Mouse (Mus musculus): ENCODE data around the gene D5Ertd579e. TPM values are rescaled to one million over a fixed set of nuclear protein-coding genes. Genes with fewer than 3 reads are reported as not detected.
A peak's percentile ranks its signal among the peaks of the same experiment; 100 is the strongest.

D5Ertd579e gene
- polyA plus RNA-seq, 1 experiment from 2014 or later: 33.3 TPM

GRCm38 (mm10) chr5:36620409-36621057, 75.3 kb downstream of the D5Ertd579e start:
- 93% methylated on average over 8 of the region's 8 CpGs for WGBS
- peaks cover 7% of the 10 kb centered on the region; the same call in 1 of the 2 replicates for H3K4me1 ChIP-seq (replicated peaks)
- no peak overlapping the region for H3K4me2 ChIP-seq
- no peak overlapping the region for H3K27ac ChIP-seq (replicated peaks)
- H3K9ac ChIP-seq: 0 out of 2 replicates have a peak overlapping the region, but pooled peaks have one; percentile 4
- no peak overlapping the region for H3K4me3 ChIP-seq
- no peaks in the 10 kb centered on the region for H3K9me3 ChIP-seq
- no peaks in the 10 kb centered on the region for H3K27me3 ChIP-seq
- H3K36me3 ChIP-seq: peaks cover 26% of the 10 kb centered on the region
- ATAC-seq (ENCODE audit: low FRiP score, low read depth): no peak

GRCm38 (mm10) chr5:36618890-36619289, 76.9 kb downstream of the D5Ertd579e start:
- Histone ChIP-seq H3K4me1 (replicated peaks) (peaks cover 7% of the 10 kb centered on the region; the same call in 1 of the 2 replicates), H3K27ac (replicated peaks) (no peak overlapping the region), H3K36me3 (peaks cover 42% of the 10 kb centered on the region), H3K4me2 (no peak overlapping the region), H3K4me3 (no peak overlapping the region), H3K27me3 (no peaks in the 10 kb centered on the region), H3K9me3 (no peaks in the 10 kb centered on the region), H3K9ac (no peak overlapping the region)
- no peak for ATAC-seq (ENCODE audit: low FRiP score, low read depth)
- 83% methylated on average over 5 of the region's 5 CpGs for WGBS

GRCm38 (mm10) chr5:36618356-36618755, 77.5 kb downstream of the D5Ertd579e start:
- no peak for ATAC-seq (ENCODE audit: low FRiP score, low read depth)
- H3K27ac ChIP-seq (replicated peaks): no peak overlapping the region
- peaks cover 7% of the 10 kb centered on the region; the same call in 1 of the 2 replicates for H3K4me1 ChIP-seq (replicated peaks)
- 82% methylated on average over 4 of the region's 4 CpGs for WGBS
- H3K9ac ChIP-seq: no peak overlapping the region
- H3K4me2 ChIP-seq: no peak overlapping the region
- H3K36me3 ChIP-seq: peaks cover 46% of the 10 kb centered on the region
- no peak overlapping the region for H3K4me3 ChIP-seq
- H3K27me3 ChIP-seq: no peaks in the 10 kb centered on the region
- H3K9me3 ChIP-seq: no peaks in the 10 kb centered on the region

- H3K27me3 ChIP-seq: no peaks in the 10 kb centered on the region
- no peak for ATAC-seq (ENCODE audit: low FRiP score, low read depth)
- no peak overlapping the region for H3K4me2 ChIP-seq
- no peaks in the 10 kb centered on the region for H3K4me1 ChIP-seq (replicated peaks)
- no peak overlapping the region for H3K4me3 ChIP-seq
- WGBS: 85% methylated on average over 4 of the region's 4 CpGs
- no peaks in the 10 kb centered on the region for H3K9me3 ChIP-seq
- H3K9ac ChIP-seq: no peak overlapping the region
- no peak overlapping the region for H3K27ac ChIP-seq (replicated peaks)
- H3K36me3 ChIP-seq: peaks cover 59% of the 10 kb centered on the region
Observed at GRCm38 (mm10) chr5:36614124-36614523, 81.7 kb downstream of the D5Ertd579e start.

GRCm38 (mm10) chr5:36608939-36609499, 86.8 kb downstream of the D5Ertd579e start:
- WGBS: 93% methylated on average over 2 of the region's 2 CpGs
- Histone ChIP-seq H3K27me3 (no peaks in the 10 kb centered on the region), H3K36me3 (peaks cover 31% of the 10 kb centered on the region), H3K9me3 (no peaks in the 10 kb centered on the region), H3K9ac (no peak overlapping the region), H3K4me2 (no peak overlapping the region), H3K4me1 (replicated peaks) (no peaks in the 10 kb centered on the region), H3K27ac (replicated peaks) (no peak overlapping the region), H3K4me3 (no peak overlapping the region)
- no peak for ATAC-seq (ENCODE audit: low FRiP score, low read depth)

GRCm38 (mm10) chr5:36603031-36603430, 92.8 kb downstream of the D5Ertd579e start:
- Histone ChIP-seq H3K4me2 (no peak overlapping the region), H3K36me3 (peaks cover 58% of the 10 kb centered on the region), H3K4me1 (replicated peaks) (no peaks in the 10 kb centered on the region), H3K27me3 (no peaks in the 10 kb centered on the region), H3K9ac (no peak overlapping the region), H3K27ac (replicated peaks) (no peak overlapping the region), H3K4me3 (no peak overlapping the region), H3K9me3 (no peaks in the 10 kb centered on the region)
- WGBS: 86% methylated on average over 5 of the region's 5 CpGs
- peak; percentile 80 for ATAC-seq (ENCODE audit: low FRiP score, low read depth)

GRCm38 (mm10) chr5:36602028-36602427, 93.8 kb downstream of the D5Ertd579e start:
- H3K9me3 ChIP-seq: no peaks in the 10 kb centered on the region
- no peaks in the 10 kb centered on the region for H3K4me1 ChIP-seq (replicated peaks)
- H3K9ac ChIP-seq: no peak overlapping the region
- H3K4me2 ChIP-seq: no peak overlapping the region
- WGBS: 90% methylated on average over 9 of the region's 9 CpGs
- ATAC-seq (ENCODE audit: low FRiP score, low read depth): no peak
- peaks cover 51% of the 10 kb centered on the region for H3K36me3 ChIP-seq
- H3K27me3 ChIP-seq: no peaks in the 10 kb centered on the region
- H3K27ac ChIP-seq (replicated peaks): no peak overlapping the region
- H3K4me3 ChIP-seq: no peak overlapping the region

GRCm38 (mm10) chr5:36601492-36601891, 94.3 kb downstream of the D5Ertd579e start:
- peaks cover 51% of the 10 kb centered on the region for H3K36me3 ChIP-seq
- no peak overlapping the region for H3K9ac ChIP-seq
- 96% methylated on average over 7 of the region's 7 CpGs for WGBS
- no peak overlapping the region for H3K4me2 ChIP-seq
- H3K27ac ChIP-seq (replicated peaks): no peak overlapping the region
- no peak overlapping the region for H3K4me3 ChIP-seq
- H3K27me3 ChIP-seq: no peaks in the 10 kb centered on the region
- H3K9me3 ChIP-seq: no peaks in the 10 kb centered on the region
- H3K4me1 ChIP-seq (replicated peaks): no peaks in the 10 kb centered on the region
- no peak for ATAC-seq (ENCODE audit: low FRiP score, low read depth)

GRCm38 (mm10) chr5:36598883-36599282, 96.9 kb downstream of the D5Ertd579e start:
- no peaks in the 10 kb centered on the region for H3K27me3 ChIP-seq
- ATAC-seq (ENCODE audit: low FRiP score, low read depth): no peak
- WGBS: 96% methylated on average over 1 of the region's 1 CpGs
- H3K4me3 ChIP-seq: no peak overlapping the region
- no peak overlapping the region for H3K9ac ChIP-seq
- H3K4me1 ChIP-seq (replicated peaks): no peaks in the 10 kb centered on the region
- no peak overlapping the region for H3K27ac ChIP-seq (replicated peaks)
- no peak overlapping the region for H3K4me2 ChIP-seq
- H3K9me3 ChIP-seq: no peaks in the 10 kb centered on the region
- peaks cover 44% of the 10 kb centered on the region for H3K36me3 ChIP-seq

- H3K4me3 ChIP-seq: no peak overlapping the region
- ATAC-seq (ENCODE audit: low FRiP score, low read depth): no peak
Observed at GRCm38 (mm10) chr5:36597653-36598052, 98.2 kb downstream of the D5Ertd579e start.

GRCm38 (mm10) chr5:36596225-36596624, 99.6 kb downstream of the D5Ertd579e start:
- H3K36me3 ChIP-seq: peaks cover 23% of the 10 kb centered on the region
- H3K4me1 ChIP-seq (replicated peaks): no peaks in the 10 kb centered on the region
- no peak overlapping the region for H3K4me3 ChIP-seq
- no peaks in the 10 kb centered on the region for H3K9me3 ChIP-seq
- no peak overlapping the region for H3K4me2 ChIP-seq
- no peak overlapping the region for H3K27ac ChIP-seq (replicated peaks)
- H3K9ac ChIP-seq: no peak overlapping the region
- no peaks in the 10 kb centered on the region for H3K27me3 ChIP-seq
- ATAC-seq (ENCODE audit: low FRiP score, low read depth): no peak
- WGBS: 82% methylated on average over 5 of the region's 5 CpGs

More at GRCm38 (mm10) chr5:36597653-36598052, 98.2 kb downstream of the D5Ertd579e start:
- Histone ChIP-seq H3K9ac (no peak overlapping the region), H3K4me2 (no peak overlapping the region), H3K9me3 (no peaks in the 10 kb centered on the region), H3K27me3 (no peaks in the 10 kb centered on the region), H3K4me1 (replicated peaks) (no peaks in the 10 kb centered on the region), H3K36me3 (peaks cover 36% of the 10 kb centered on the region), H3K27ac (replicated peaks) (no peak overlapping the region)
- WGBS: 41% methylated on average over 4 of the region's 4 CpGs

- Histone ChIP-seq H3K27me3 (no peaks in the 10 kb centered on the region), H3K4me3 (no peak overlapping the region), H3K27ac (replicated peaks) (no peak overlapping the region), H3K4me1 (replicated peaks) (no peaks in the 10 kb centered on the region), H3K9me3 (no peaks in the 10 kb centered on the region), H3K4me2 (no peak overlapping the region), H3K9ac (no peak overlapping the region), H3K36me3 (peaks cover 12% of the 10 kb centered on the region)
- ATAC-seq (ENCODE audit: low FRiP score, low read depth): no peak
- 32% methylated on average over 3 of the region's 3 CpGs for WGBS
Observed at GRCm38 (mm10) chr5:36595115-36595514, 100.7 kb downstream of the D5Ertd579e start.

Data from hindbrain, embryonic 15.5 days (tissue).